Comparison of ENCODE assay signal across 24 mouse cellular contexts in genomic region chr7:3260701-3261100, GRCm38 (mm10). TPM values are rescaled to one million over a fixed set of nuclear protein-coding genes. Genes with fewer than 3 reads are reported as not detected.
DNase-seq lines count a peak whose midpoint lies in the region; ATAC-seq and TF ChIP-seq lines count a peak whose summit lies in the region.
"Had no signal": no experiment of that assay in that cellular context is flagged by ENCODE, and none has a peak within 500 bp of the region (broad histone marks: within the 10 kb centered on the region; RNA-seq: fewer than 3 reads in every experiment).

No protein-coding gene starts in this region.

- no peak overlapping the region for H3K4me2 ChIP-seq in forebrain, postnatal 0 days (ENCODE audit: low read depth)
- no peak overlapping the region for H3K4me2 ChIP-seq in forebrain, embryonic 13.5 days
- H3K4me2 ChIP-seq: embryonic facial prominence, embryonic 13.5 days; embryonic facial prominence, embryonic 15.5 days had no signal

- H3K4me1 ChIP-seq in forebrain, postnatal 0 days (ENCODE audit: insufficient read depth) = no peaks in the 10 kb centered on the region
- no peaks in the 10 kb centered on the region for H3K4me1 ChIP-seq in forebrain, embryonic 13.5 days
- peaks cover 4% of the 10 kb centered on the region; the same call in 1 of the 2 replicates for H3K4me1 ChIP-seq in hindbrain, embryonic 10.5 days (replicated peaks)
- H3K4me1 ChIP-seq: embryonic facial prominence, embryonic 15.5 days had no signal

- peak; percentile 23; the same call in 1 of the 2 replicates for ATAC-seq in forebrain, postnatal 0 days
- ATAC-seq in forebrain, embryonic 13.5 days = no peak
- ATAC-seq: CD4-positive, CD25-positive, alpha-beta regulatory T cell, adult 4 months; forebrain, embryonic 14.5 days; forebrain, embryonic 16.5 days had no signal

- 0 out of 2 replicates have a peak, but pooled peaks have one; percentile 23 for TF ChIP-seq CTCF in forebrain, postnatal 0 days (IDR thresholded peaks at IDR 0.05; ENCODE audit: low read depth)

- H3K9ac ChIP-seq in forebrain, postnatal 0 days = no peak overlapping the region
- H3K9ac ChIP-seq in forebrain, embryonic 13.5 days = no peak overlapping the region
- H3K9ac ChIP-seq: embryonic facial prominence, embryonic 13.5 days; embryonic facial prominence, embryonic 15.5 days had no signal

- H3K4me3 ChIP-seq in forebrain, postnatal 0 days (ENCODE audit: low read depth, low read length) = no peak overlapping the region
- H3K4me3 ChIP-seq in forebrain, embryonic 13.5 days = no peak overlapping the region
- H3K4me3 ChIP-seq in hindbrain, embryonic 10.5 days = no peak overlapping the region
- H3K4me3 ChIP-seq: embryonic facial prominence, embryonic 13.5 days; embryonic facial prominence, embryonic 15.5 days; erythroblast, embryonic 14.5 days had no signal

- no peaks in the 10 kb centered on the region for H3K27me3 ChIP-seq in forebrain, postnatal 0 days (ENCODE audit: insufficient read depth, low read length)
- peaks cover 4% of the 10 kb centered on the region; the same call in 1 of the 2 replicates for H3K27me3 ChIP-seq in forebrain, embryonic 13.5 days
- H3K27me3 ChIP-seq in hindbrain, embryonic 10.5 days (ENCODE audit: insufficient read depth, poor library complexity, severe bottlenecking) = peaks cover 10% of the 10 kb centered on the region; the same call in 1 of the 2 replicates
- H3K27me3 ChIP-seq: CH12.LX had no signal

- peak; percentile 53 for DNase-seq in forebrain, postnatal 0 days
- DNase-seq in layer of hippocampus, adult 9-11 months = peak; percentile 6
- no peak for DNase-seq in layer of hippocampus, postnatal 36 days
- DNase-seq in fibroblast of lung, adult 2 months (ENCODE audit: low read depth) = peak; percentile 18
- no peak for DNase-seq in hindbrain, embryonic 10.5 days (ENCODE audit: low spot score)
- DNase-seq in lung, postnatal 4 days = no peak
- DNase-seq: adrenal gland, postnatal 25 days; B cell, adult 2 months; cerebellum, adult 11-12 months; cerebellum, adult 9-10 months; embryo, embryonic 11 days had no signal

- no peaks in the 10 kb centered on the region for H3K9me3 ChIP-seq in forebrain, postnatal 0 days (ENCODE audit: low read length)
- H3K9me3 ChIP-seq in forebrain, embryonic 13.5 days (replicated peaks) = no peaks in the 10 kb centered on the region
- no peaks in the 10 kb centered on the region for H3K9me3 ChIP-seq in hindbrain, embryonic 10.5 days
- H3K9me3 ChIP-seq: embryonic facial prominence, embryonic 13.5 days; embryonic facial prominence, embryonic 15.5 days had no signal

- WGBS in forebrain, postnatal 0 days = 42% methylated on average over 3 of the region's 3 CpGs
- 60% methylated on average over 3 of the region's 3 CpGs for WGBS in forebrain, embryonic 13.5 days
- WGBS in hindbrain, embryonic 10.5 days = 64% methylated on average over 3 of the region's 3 CpGs

- no peaks in the 10 kb centered on the region for H3K36me3 ChIP-seq in forebrain, postnatal 0 days (ENCODE audit: insufficient read depth)
- H3K36me3 ChIP-seq in forebrain, embryonic 13.5 days (ENCODE audit: poor library complexity, severe bottlenecking) = no peaks in the 10 kb centered on the region
- no peaks in the 10 kb centered on the region for H3K36me3 ChIP-seq in hindbrain, embryonic 10.5 days
- H3K36me3 ChIP-seq: embryonic facial prominence, embryonic 13.5 days; embryonic facial prominence, embryonic 15.5 days; G1E had no signal

- no peak overlapping the region for H3K27ac ChIP-seq in forebrain, postnatal 0 days (ENCODE audit: low read depth, low read length)
- no peak overlapping the region for H3K27ac ChIP-seq in forebrain, embryonic 13.5 days
- H3K27ac ChIP-seq in hindbrain, embryonic 10.5 days = no peak overlapping the region
- H3K27ac ChIP-seq: embryonic facial prominence, embryonic 13.5 days; embryonic facial prominence, embryonic 15.5 days had no signal

RNA-seq across cellular contexts. Expression of gene Nlrp12, which starts 11.2 kb away (rescaled TPM):
- total RNA-seq in forebrain, postnatal 0 days (2014; rRNA removed) = not detected in 2 replicates
- 0.04 and 0.05 TPM in 2 replicates for polyA plus RNA-seq in forebrain, postnatal 0 days (2015; fragmentation: Nextera tagmentation; extraction: Ambion mirVana)
- polyA plus RNA-seq in forebrain, embryonic 13.5 days (2015; fragmentation: Nextera tagmentation; extraction: Ambion mirVana) = not detected in 2 replicates
- total RNA-seq in layer of hippocampus, postnatal 36 days (2021) = under 1 TPM in 1 of 2 experiments, not detected in 1; 0.05 TPM
- not detected in 2 replicates for polyA plus RNA-seq in hindbrain, embryonic 10.5 days (2016; fragmentation: Nextera tagmentation; extraction: Ambion mirVana)
- total RNA-seq: adrenal gland, adult 2 months; adrenal gland, postnatal 25 days; CH12.LX had no signal
- polyA plus RNA-seq: CD4-positive, CD25-positive, alpha-beta regulatory T cell, adult 4 months; cerebellum, adult 2 months; embryonic facial prominence, embryonic 11.5 days; embryonic facial prominence, embryonic 13.5 days; embryonic facial prominence, embryonic 15.5 days; erythroblast, embryonic 14.5 days; forebrain, embryonic 11.5 days; forebrain, embryonic 14.5 days; forebrain, embryonic 16.5 days; G1E had no signal

RNA-seq across cellular contexts. Expression of gene Myadm, which starts 28.2 kb away (rescaled TPM):
- total RNA-seq in forebrain, postnatal 0 days (2014; rRNA removed) = 16.2 and 22.3 TPM in 2 replicates
- polyA plus RNA-seq in forebrain, postnatal 0 days (2015; fragmentation: Nextera tagmentation; extraction: Ambion mirVana) = 14.0 and 22.3 TPM in 2 replicates
- 14.6 and 16.3 TPM in 2 replicates for polyA plus RNA-seq in forebrain, embryonic 13.5 days (2015; fragmentation: Nextera tagmentation; extraction: Ambion mirVana)
- 10 to 100 TPM; 63.5 to 67.3 TPM for total RNA-seq in layer of hippocampus, postnatal 36 days (2021)
- polyA plus RNA-seq in hindbrain, embryonic 10.5 days (2016; fragmentation: Nextera tagmentation; extraction: Ambion mirVana) = 33.1 and 37.7 TPM in 2 replicates
- polyA plus RNA-seq: erythroblast, embryonic 14.5 days; G1E had no signal

RNA-seq across cellular contexts. Expression of gene Prkcg, which starts 28.3 kb away (rescaled TPM):
- 10.2 and 17.3 TPM in 2 replicates for total RNA-seq in forebrain, postnatal 0 days (2014; rRNA removed)
- polyA plus RNA-seq in forebrain, postnatal 0 days (2015; fragmentation: Nextera tagmentation; extraction: Ambion mirVana) = 12.1 and 15.1 TPM in 2 replicates
- polyA plus RNA-seq in forebrain, embryonic 13.5 days (2015; fragmentation: Nextera tagmentation; extraction: Ambion mirVana) = 0.62 and 0.77 TPM in 2 replicates
- 100 to 1,000 TPM; 495 to 539 TPM for total RNA-seq in layer of hippocampus, postnatal 36 days (2021)
- polyA plus RNA-seq in hindbrain, embryonic 10.5 days (2016; fragmentation: Nextera tagmentation; extraction: Ambion mirVana) = 0.30 and 0.47 TPM in 2 replicates
- polyA plus RNA-seq: CD4-positive, CD25-positive, alpha-beta regulatory T cell, adult 4 months; erythroblast, embryonic 14.5 days; G1E had no signal

Comparison
In these comparisons a context has a peak if more than half of its experiments do, and no peak if none do; other contexts are left out.
1. DNase-seq: peak in forebrain, postnatal 0 days (single experiment), layer of hippocampus, adult 9-11 months (single experiment) and fibroblast of lung, adult 2 months (single experiment); none in layer of hippocampus, postnatal 36 days (0 of 2), hindbrain, embryonic 10.5 days (single experiment) and lung, postnatal 4 days (0 of 2).